Mouse (Mus musculus): Measurements from ENCODE around the gene Slc2a4. TPM values are rescaled to one million over a fixed set of nuclear protein-coding genes. Genes with fewer than 3 reads are reported as not detected.

Gene Slc2a4
- polyA plus RNA-seq, 2 experiments: 14.0 to 17.0 TPM

DNA sequence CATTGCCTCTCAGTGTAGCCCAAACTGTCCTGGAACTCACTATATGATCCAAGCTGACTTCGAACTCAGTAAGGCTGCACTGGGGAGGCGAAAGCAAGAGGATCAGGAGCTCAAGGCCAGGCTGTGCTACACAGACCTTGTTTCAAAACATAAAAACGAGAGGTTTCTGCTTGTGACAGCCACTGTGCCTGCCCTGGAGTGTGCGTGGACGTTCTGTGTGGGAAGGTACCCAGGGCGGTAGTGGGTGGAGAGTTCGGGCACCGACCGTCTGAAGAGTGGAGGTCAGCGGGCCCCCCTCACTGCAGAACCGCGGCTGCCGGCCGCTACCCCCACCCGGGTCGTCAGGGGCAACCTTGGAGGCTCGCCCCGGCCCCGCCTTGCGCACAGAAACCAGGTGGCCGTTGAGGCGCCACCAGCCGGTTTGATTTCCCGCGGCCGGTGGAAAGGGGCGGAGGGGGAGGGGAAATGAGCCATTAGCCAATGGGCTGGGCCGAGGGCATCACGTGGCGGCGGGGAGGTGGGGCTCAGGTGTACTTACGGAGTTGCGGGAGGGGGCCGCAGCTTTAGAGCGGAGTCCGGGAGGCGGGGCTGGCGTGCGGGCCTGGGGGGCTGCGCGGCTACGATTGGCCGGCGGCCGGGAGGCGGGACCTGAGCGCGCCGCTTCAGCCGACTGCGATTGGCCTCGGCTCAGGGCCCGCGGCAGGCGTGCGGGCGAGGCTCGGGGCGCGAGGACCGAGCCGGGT lies 12.7 kb downstream of the Slc2a4 start, which contains the start of gene Ybx2:
TSS of gene Ybx2 (plus strand) at position 660 of the 743 bp plus-strand sequence.
- TF ChIP-seq EP300 (IDR thresholded peaks at IDR 0.05; ENCODE audit: low read depth) (no peak), CTCF (IDR thresholded peaks at IDR 0.05; ENCODE audit: low read depth) (0 out of 2 replicates have a peak, but pooled peaks have one; percentile 18)
- Histone ChIP-seq H3K4me2 (ENCODE audit: low read depth) (peak within 1 kb of the TSS; percentile 73), H3K27ac (no peak within 1 kb of the TSS), H3K4me1 (replicated peaks; ENCODE audit: control insufficient read depth in 2 of 2, insufficient read depth in 2 of 2, low read length in 1 of 2) (peaks cover 10 to 12% of the 10 kb centered on the region in 2 experiments), H3K4me3 (ENCODE audit: insufficient read depth in 1 of 2, low read depth in 2 of 2, low read length in 2 of 2) (peak within 1 kb of the TSS; percentile 10 to 53), H3K27me3 (ENCODE audit: control insufficient read depth, insufficient read depth, low read length) (peaks cover 53% of the 10 kb centered on the region), H3K9ac (replicated peaks) (peak within 1 kb of the TSS; percentile 39; the same call in 1 of the 2 replicates), H3K9me3 (ENCODE audit: control insufficient read depth, low read length) (no peaks in the 10 kb centered on the region), H3K36me3 (replicated peaks; ENCODE audit: control insufficient read depth, insufficient read depth, low read depth) (no peaks in the 10 kb centered on the region)
- WGBS (ENCODE audit: insufficient replicate concordance): 2% methylated on average over 61 of the region's 62 CpGs
- ATAC-seq (ENCODE audit: insufficient read depth) (peak; percentile 75), DNase-seq (ENCODE audit: low read depth in 3 of 3, low spot score in 3 of 3) (peak in 1 of 3 experiments; percentile 74)

DNA sequence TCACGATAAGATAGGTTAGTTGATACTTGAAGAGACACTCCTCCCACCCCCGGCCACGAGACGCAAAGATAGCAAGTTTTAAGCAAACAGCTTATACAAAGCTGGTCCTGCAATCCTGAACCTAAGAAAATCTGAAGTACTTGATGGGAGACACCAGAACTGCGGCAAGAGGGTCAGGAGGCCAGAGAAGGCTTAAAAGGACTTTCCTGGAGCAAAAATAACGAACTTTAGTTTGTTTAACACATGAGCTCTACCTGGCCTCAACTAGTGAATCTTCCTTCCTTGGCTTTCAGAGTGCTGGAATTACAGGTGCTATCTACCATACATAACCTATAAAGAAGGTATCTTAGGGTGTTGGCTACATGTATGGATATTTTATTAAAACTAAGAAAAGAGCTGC lies 13.3 kb downstream of the Slc2a4 start:
- Histone ChIP-seq H3K36me3 (replicated peaks; ENCODE audit: control insufficient read depth, insufficient read depth, low read depth) (no peaks in the 10 kb centered on the region), H3K9me3 (ENCODE audit: control insufficient read depth, low read length) (no peaks in the 10 kb centered on the region), H3K27me3 (ENCODE audit: control insufficient read depth, insufficient read depth, low read length) (peaks cover 53% of the 10 kb centered on the region), H3K9ac (replicated peaks) (no peak overlapping the region), H3K27ac (no peak overlapping the region), H3K4me2 (ENCODE audit: low read depth) (peak overlapping the region; percentile 73), H3K4me3 (ENCODE audit: insufficient read depth in 1 of 2, low read depth in 2 of 2, low read length in 2 of 2) (peak overlapping the region in 1 of 2 experiments; percentile 25; a peak in 2 of 4 replicates), H3K4me1 (replicated peaks; ENCODE audit: control insufficient read depth in 2 of 2, insufficient read depth in 2 of 2, low read length in 1 of 2) (peaks cover 10 to 12% of the 10 kb centered on the region in 2 experiments)
- DNase-seq (ENCODE audit: low read depth in 3 of 3, low spot score in 3 of 3): no peak
- WGBS (ENCODE audit: insufficient replicate concordance): 12% methylated on average over 6 of the region's 6 CpGs
- no peak for ATAC-seq (ENCODE audit: insufficient read depth)
- TF ChIP-seq EP300 (IDR thresholded peaks at IDR 0.05; ENCODE audit: low read depth) (no peak), CTCF (IDR thresholded peaks at IDR 0.05; ENCODE audit: low read depth) (no peak)

- H3K4me3 ChIP-seq (ENCODE audit: insufficient read depth in 1 of 2, low read depth in 2 of 2, low read length in 2 of 2): peak overlapping the region; percentile 8 to 25; a peak in 2 of 4 replicates
- no peaks in the 10 kb centered on the region for H3K36me3 ChIP-seq (replicated peaks; ENCODE audit: control insufficient read depth, insufficient read depth, low read depth)
- H3K4me2 ChIP-seq (ENCODE audit: low read depth): peak overlapping the region; percentile 73
- ATAC-seq (ENCODE audit: insufficient read depth) (peak; percentile 59), DNase-seq (ENCODE audit: low read depth in 3 of 3, low spot score in 3 of 3) (peak; percentile 67 to 80 (median 71))
- TF ChIP-seq CTCF (IDR thresholded peaks at IDR 0.05; ENCODE audit: low read depth): peak; percentile 98
- no peak for TF ChIP-seq EP300 (IDR thresholded peaks at IDR 0.05; ENCODE audit: low read depth)
- WGBS (ENCODE audit: insufficient replicate concordance): 2% methylated on average over 18 of the region's 18 CpGs
- H3K9me3 ChIP-seq (ENCODE audit: control insufficient read depth, low read length): no peaks in the 10 kb centered on the region
- peaks cover 50% of the 10 kb centered on the region for H3K27me3 ChIP-seq (ENCODE audit: control insufficient read depth, insufficient read depth, low read length)
- peaks cover 10 to 12% of the 10 kb centered on the region in 2 experiments for H3K4me1 ChIP-seq (replicated peaks; ENCODE audit: control insufficient read depth in 2 of 2, insufficient read depth in 2 of 2, low read length in 1 of 2)
- H3K27ac ChIP-seq: no peak overlapping the region
- H3K9ac ChIP-seq (replicated peaks): no peak overlapping the region
Measured at GRCm38 (mm10) chr11:69934169-69934568, 13.8 kb downstream of the Slc2a4 start.

DNA sequence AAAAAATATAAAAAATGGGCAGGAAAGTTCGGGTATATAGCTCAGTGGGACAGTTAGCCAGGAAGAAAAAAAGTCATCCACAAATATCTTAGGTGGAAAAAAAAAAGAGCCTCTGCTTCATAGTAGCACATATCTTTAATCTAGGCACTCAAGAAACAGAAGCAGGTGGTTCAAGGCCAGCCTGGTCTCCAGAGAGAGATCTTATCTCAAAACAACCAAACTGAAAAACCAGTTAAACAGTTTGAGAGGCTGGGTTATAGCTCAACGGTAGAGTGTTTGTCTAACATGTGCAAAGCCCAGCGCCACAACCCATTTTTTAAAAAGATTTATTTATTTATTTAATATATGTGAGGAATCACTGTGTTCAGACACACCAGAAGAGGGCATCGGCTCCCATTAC lies 14.9 kb downstream of the Slc2a4 start:
- TF ChIP-seq CTCF (IDR thresholded peaks at IDR 0.05; ENCODE audit: low read depth) (no peak), EP300 (IDR thresholded peaks at IDR 0.05; ENCODE audit: low read depth) (no peak)
- Histone ChIP-seq H3K27me3 (ENCODE audit: control insufficient read depth, insufficient read depth, low read length) (peaks cover 39% of the 10 kb centered on the region), H3K4me1 (replicated peaks; ENCODE audit: control insufficient read depth in 2 of 2, insufficient read depth in 2 of 2, low read length in 1 of 2) (peaks cover 10 to 12% of the 10 kb centered on the region in 2 experiments), H3K4me3 (ENCODE audit: insufficient read depth in 1 of 2, low read depth in 2 of 2, low read length in 2 of 2) (no peak overlapping the region), H3K4me2 (ENCODE audit: low read depth) (no peak overlapping the region), H3K27ac (no peak overlapping the region), H3K9me3 (ENCODE audit: control insufficient read depth, low read length) (no peaks in the 10 kb centered on the region), H3K9ac (replicated peaks) (no peak overlapping the region), H3K36me3 (replicated peaks; ENCODE audit: control insufficient read depth, insufficient read depth, low read depth) (no peaks in the 10 kb centered on the region)
- 53% methylated on average over 4 of the region's 4 CpGs for WGBS (ENCODE audit: insufficient replicate concordance)
- ATAC-seq (ENCODE audit: insufficient read depth) (no peak), DNase-seq (ENCODE audit: low read depth in 3 of 3, low spot score in 3 of 3) (no peak)

DNA sequence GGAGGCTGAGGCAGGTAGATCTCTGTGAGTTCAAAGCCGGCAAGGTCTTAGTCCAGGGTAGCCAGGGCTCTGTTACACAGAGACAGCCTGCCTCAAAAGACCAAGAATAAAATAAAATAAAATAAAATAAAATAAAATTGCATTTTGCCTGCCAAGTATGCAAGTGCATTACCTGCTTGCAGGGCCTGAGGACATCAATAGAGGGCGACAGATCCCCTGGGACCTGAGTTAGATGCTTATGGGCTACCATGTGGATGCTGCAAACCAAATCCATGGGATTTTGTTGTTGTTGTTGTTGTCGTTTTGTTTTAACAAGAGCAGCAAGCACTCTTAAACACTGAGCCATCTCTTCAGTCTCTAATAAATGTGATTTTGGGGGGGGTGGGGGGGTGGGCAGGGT lies 15.7 kb downstream of the Slc2a4 start:
- Histone ChIP-seq H3K36me3 (replicated peaks; ENCODE audit: control insufficient read depth, insufficient read depth, low read depth) (no peaks in the 10 kb centered on the region), H3K4me1 (replicated peaks; ENCODE audit: control insufficient read depth in 2 of 2, insufficient read depth in 2 of 2, low read length in 1 of 2) (peaks cover 10 to 12% of the 10 kb centered on the region in 2 experiments), H3K27me3 (ENCODE audit: control insufficient read depth, insufficient read depth, low read length) (peaks cover 31% of the 10 kb centered on the region), H3K9me3 (ENCODE audit: control insufficient read depth, low read length) (no peaks in the 10 kb centered on the region), H3K4me2 (ENCODE audit: low read depth) (no peak overlapping the region), H3K9ac (replicated peaks) (no peak overlapping the region), H3K27ac (no peak overlapping the region), H3K4me3 (ENCODE audit: insufficient read depth in 1 of 2, low read depth in 2 of 2, low read length in 2 of 2) (no peak overlapping the region)
- no peak for DNase-seq (ENCODE audit: low read depth in 3 of 3, low spot score in 3 of 3)
- no peak for ATAC-seq (ENCODE audit: insufficient read depth)
- TF ChIP-seq EP300 (IDR thresholded peaks at IDR 0.05; ENCODE audit: low read depth) (no peak), CTCF (IDR thresholded peaks at IDR 0.05; ENCODE audit: low read depth) (peak; percentile 60)
- WGBS (ENCODE audit: insufficient replicate concordance): 26% methylated on average over 3 of the region's 3 CpGs

All from liver, embryonic 14.5 days (tissue).